ENCODE assay signal across 8 mouse cellular contexts in genomic region chr15:96285323-96286014, GRCm38 (mm10). TPM values are rescaled to one million over a fixed set of nuclear protein-coding genes. Genes with fewer than 3 reads are reported as not detected.
DNase-seq lines count a peak whose midpoint lies in the region; ATAC-seq lines count a peak whose summit lies in the region.

No protein-coding gene starts in this region.

- H3K9me3 ChIP-seq in hindbrain, embryonic 15.5 days = no peaks in the 10 kb centered on the region

- peak; percentile 91 for DNase-seq in ZHBTc4 (ENCODE audit: low read depth, low spot score)
- peak; percentile 86 to 89 for DNase-seq in cerebellum, postnatal 36 days
- peak; percentile 87 to 89 for DNase-seq in frontal cortex, postnatal 36 days (ENCODE audit: low spot score in 2 of 2)
- peak; percentile 84 for DNase-seq in left cerebral cortex, adult 11 months (ENCODE audit: low spot score)
- DNase-seq in lung, postnatal 36 days = peak; percentile 91
- DNase-seq in retina, embryonic 14.5 days (ENCODE audit: low spot score) = peak; percentile 93
- peak; percentile 78 to 79 for DNase-seq in thymus, postnatal 36 days

- no peaks in the 10 kb centered on the region for H3K36me3 ChIP-seq in hindbrain, embryonic 15.5 days

- peak overlapping the region; percentile 100 for H3K27ac ChIP-seq in hindbrain, embryonic 15.5 days (replicated peaks)

- peak overlapping the region; percentile 95 for H3K4me3 ChIP-seq in hindbrain, embryonic 15.5 days

- H3K4me1 ChIP-seq in hindbrain, embryonic 15.5 days (replicated peaks) = peaks cover 47% of the 10 kb centered on the region

- peak; percentile 85 for ATAC-seq in hindbrain, embryonic 15.5 days (ENCODE audit: low FRiP score, low read depth)

- H3K9ac ChIP-seq in hindbrain, embryonic 15.5 days = peak overlapping the region; percentile 100

- peak overlapping the region; percentile 86 for H3K4me2 ChIP-seq in hindbrain, embryonic 15.5 days

- H3K27me3 ChIP-seq in hindbrain, embryonic 15.5 days = no peaks in the 10 kb centered on the region

- WGBS in hindbrain, embryonic 15.5 days = 0% methylated on average over 49 of the region's 64 CpGs

RNA-seq across cellular contexts. Expression of gene Arid2, which starts 1.8 kb away (rescaled TPM):
- polyA plus RNA-seq in hindbrain, embryonic 15.5 days (2015; fragmentation: Nextera tagmentation; extraction: Ambion mirVana) = 18.3 and 19.5 TPM in 2 replicates

Comparison
In these comparisons a context has a peak if more than half of its experiments do, and no peak if none do; other contexts are left out.
1. Peak in every context shown above with its lines: DNase-seq, ATAC-seq, H3K4me3 ChIP-seq and H3K27ac ChIP-seq.